Mouse (Mus musculus) urinary bladder, adult 2 months (tissue): ENCODE data around the gene Cyp3a59. TPM values are rescaled to one million over a fixed set of nuclear protein-coding genes. Genes with fewer than 3 reads are reported as not detected.
"Not testable (repeated sequence)": the region's sequence is repeated elsewhere in the genome, so short reads cannot be mapped to it uniquely, and the experiment has no call there.

Experiments used
- DNase-seq: peaks from one replicate; pipeline ENCODE4 v3.0.0; 2022; ENCODE audit warnings: low spot score
- polyA plus RNA-seq: library from polyadenylated mRNA; depleted of rRNA; stranded (reverse); fragments of >200 nt; gene quantifications from 2 replicates; pipeline ENCODE4 v1.2.3, GENCODE M21; 2012; rRNA removed

Cyp3a59 gene
- not detected in 2 replicates for polyA plus RNA-seq

DNA sequence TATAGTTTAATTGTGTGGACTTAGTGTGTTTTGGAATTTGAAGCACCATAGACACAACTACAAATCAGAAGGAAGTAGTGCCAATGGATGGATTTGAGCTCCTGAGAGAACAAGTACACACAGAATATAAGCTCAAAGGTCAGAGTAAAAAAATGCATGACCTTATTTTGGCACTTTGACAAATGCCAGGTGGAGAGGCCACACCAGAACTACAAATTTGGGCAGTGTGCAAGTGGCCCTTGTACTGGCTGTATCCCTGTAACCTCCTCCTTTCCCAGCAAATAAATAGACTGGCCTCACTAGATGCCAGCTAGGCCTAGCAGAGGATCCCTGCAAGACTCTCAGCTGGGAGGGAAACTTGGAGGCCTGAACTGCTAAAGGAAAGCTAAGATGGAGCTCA lies at the start of gene Cyp3a59:
Cyp3a59 (plus strand) TSS at position 313 of the 400 bp plus-strand sequence.
- not testable (repeated sequence) for DNase-seq

DNA sequence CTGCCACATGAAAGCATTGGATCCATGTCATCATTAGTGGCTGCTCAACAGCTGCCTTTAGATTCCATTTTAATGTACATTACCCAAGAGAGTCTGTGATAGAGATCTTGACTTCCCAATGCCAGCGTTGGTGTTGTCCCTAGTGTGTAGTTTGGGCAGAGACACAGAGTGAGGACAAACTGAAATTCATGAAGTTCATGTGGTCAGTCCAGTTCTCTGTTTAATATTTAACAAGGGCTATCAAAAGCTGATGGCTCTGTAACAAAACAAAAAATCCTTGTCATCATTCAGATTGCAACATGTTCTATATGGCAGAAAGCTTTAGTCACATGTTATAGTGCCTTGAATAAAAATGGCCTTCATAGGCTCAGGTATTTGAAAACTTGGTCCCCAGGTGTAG lies 9.0 kb upstream of the Cyp3a59 start:
- no peak for DNase-seq

DNA sequence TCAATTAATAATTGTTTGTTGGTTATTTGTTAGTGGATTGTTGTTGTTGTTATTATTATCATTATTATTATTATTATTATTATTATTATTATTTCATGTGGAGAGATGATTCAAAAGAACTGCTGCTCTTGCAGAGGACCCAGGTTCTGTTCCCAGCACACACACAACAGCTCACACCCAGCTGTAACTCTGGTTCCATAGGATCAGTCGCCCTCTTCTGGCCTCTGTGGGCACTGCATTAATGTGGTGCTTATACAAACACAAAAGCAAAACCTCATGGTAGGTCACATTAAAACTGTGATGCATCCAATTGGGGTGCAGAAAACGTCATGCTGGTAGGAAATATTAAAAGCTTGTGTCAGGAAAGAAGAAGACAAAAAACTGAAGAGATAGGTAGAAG lies 68.8 kb downstream of the Cyp3a59 start:
- no peak for DNase-seq

DNA sequence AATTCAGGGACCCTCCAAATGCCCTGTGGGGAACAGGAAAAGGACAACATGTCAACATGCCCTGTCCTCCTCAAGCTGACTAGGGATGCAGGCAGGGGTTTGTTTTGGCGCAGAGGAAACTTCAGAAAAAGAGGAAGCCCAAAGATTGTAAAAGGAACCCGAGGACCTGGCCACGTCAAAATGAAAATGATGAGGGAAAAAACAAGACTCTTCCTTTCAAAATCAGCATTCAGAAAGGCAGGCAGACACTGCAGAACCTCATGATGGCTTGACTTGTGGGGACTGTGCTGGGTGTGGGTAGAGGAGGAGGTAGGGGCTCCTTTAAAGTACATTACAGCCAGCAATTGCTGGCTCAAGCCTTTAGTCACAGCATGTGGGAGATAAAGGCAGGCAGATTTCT lies 71.4 kb downstream of the Cyp3a59 start:
- DNase-seq, result no peak

DNA sequence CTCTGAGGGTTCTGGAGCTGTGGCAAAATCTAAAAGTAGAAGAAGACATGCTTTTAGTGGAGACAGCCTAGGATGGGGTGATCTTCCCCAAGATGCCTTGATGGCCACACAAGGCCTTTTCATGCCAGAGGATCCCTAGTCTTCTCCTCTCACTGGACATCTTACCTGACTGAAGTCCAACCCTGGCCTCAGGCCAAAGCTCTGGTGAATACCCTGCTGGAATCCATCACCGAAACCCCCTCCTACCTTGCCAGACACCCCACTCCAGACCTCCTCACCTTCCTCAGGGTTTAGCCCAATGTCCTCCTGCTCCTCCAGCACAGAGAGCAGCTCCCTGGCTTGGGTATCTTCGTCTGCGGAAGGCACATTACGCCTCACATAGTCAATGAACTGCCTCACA lies 79.3 kb downstream of the Cyp3a59 start:
- DNase-seq, result not testable (repeated sequence)

DNA sequence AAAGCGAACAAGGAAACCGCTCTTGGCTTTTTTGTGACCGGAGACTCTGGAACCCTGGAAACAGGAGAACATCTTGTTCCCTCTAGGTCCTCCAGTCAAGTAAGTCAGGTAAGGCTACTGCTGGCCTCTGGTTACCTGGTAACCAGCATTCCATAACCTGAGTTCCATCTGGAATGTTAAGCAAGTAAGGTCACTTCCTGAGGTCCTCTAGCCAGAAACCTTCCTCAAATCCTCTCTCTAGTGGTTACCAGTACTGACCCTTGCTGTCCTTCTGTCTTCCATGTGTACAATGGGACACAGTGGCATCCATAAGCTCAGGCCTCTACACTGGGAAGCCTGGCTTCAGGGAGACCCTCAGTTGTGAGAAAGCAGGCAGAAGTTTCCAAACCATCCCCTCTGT lies 81.4 kb downstream of the Cyp3a59 start, which contains the start of gene Gm5565:
Gm5565 (minus strand) TSS at position 101 of the 400 bp plus-strand sequence.
- DNase-seq, result not testable (repeated sequence)

Other genes with a start within 250 kb of the Cyp3a59 start
- not detected in 2 replicates for gene Cyp3a11, start 199.3 kb upstream of the Cyp3a59 start, polyA plus RNA-seq
- not detected in 2 replicates for gene Cyp3a25, start 69.6 kb upstream of the Cyp3a59 start, polyA plus RNA-seq
- not detected in 2 replicates for gene Gm5565, start 81.3 kb downstream of the Cyp3a59 start, polyA plus RNA-seq
- not detected in 2 replicates for gene Gm6309, start 91.5 kb downstream of the Cyp3a59 start, polyA plus RNA-seq
- gene 1700001J03Rik, start 106.0 kb downstream of the Cyp3a59 start, polyA plus RNA-seq, result 0.81 and 1.3 TPM in 2 replicates
- 45.6 and 50.1 TPM in 2 replicates for gene Rnf6, start 142.3 kb downstream of the Cyp3a59 start, polyA plus RNA-seq
- gene Cdk8, start 152.0 kb downstream of the Cyp3a59 start, polyA plus RNA-seq, result 66.2 and 67.9 TPM in 2 replicates